Mouse (Mus musculus) neural tube, embryonic 14.5 days (tissue): ENCODE data around the gene Hnrnpll. TPM values are rescaled to one million over a fixed set of nuclear protein-coding genes. Genes with fewer than 3 reads are reported as not detected.
A peak's percentile ranks its signal among the peaks of the same experiment; 100 is the strongest.
"Not testable (repeated sequence)": the region's sequence is repeated elsewhere in the genome, so short reads cannot be mapped to it uniquely, and the experiment has no call there.

Experiments
- ATAC-seq: fragments of 200-750 bp; cut with Nextera tagmentation; 2 replicates; pipeline ENCODE4 v1.8.0; 2017; ENCODE audit warnings: low read depth, mild to moderate bottlenecking, moderate TSS enrichment, moderate library complexity
- H3K27ac ChIP-seq: fragments of 300-500 bp; sonication (generic); 2 replicates; pipeline ENCODE4 v1.5.1; 2014; ENCODE audit warnings: low read depth, mild to moderate bottlenecking, control low read depth, low read length, moderate library complexity, mixed read lengths
- H3K27me3 ChIP-seq: fragments of 300-500 bp; sonication (generic); 2 replicates; pipeline ENCODE4 v1.6.1; 2014; ENCODE audit warnings: low read length; ENCODE audit not compliant: control insufficient read depth, insufficient read depth
- H3K36me3 ChIP-seq: fragments of 300-500 bp; sonication (generic); 2 replicates; pipeline ENCODE4 v1.6.1; 2014; ENCODE audit warnings: low read length, mixed read lengths; ENCODE audit not compliant: control insufficient read depth, insufficient read depth
- H3K4me1 ChIP-seq: fragments of 300-500 bp; sonication (generic); 2 replicates; pipeline ENCODE4 v1.6.1; 2014; ENCODE audit warnings: low read length; ENCODE audit not compliant: control insufficient read depth, insufficient read depth
- H3K4me2 ChIP-seq: fragments of 300-500 bp; sonication (generic); 2 replicates; pipeline ENCODE4 v1.6.1; 2014; ENCODE audit warnings: mild to moderate bottlenecking, low read depth, low read length, control low read depth
- H3K4me3 ChIP-seq: fragments of 300-500 bp; sonication (generic); 2 replicates; pipeline ENCODE4 v1.5.1; 2014; ENCODE audit warnings: low read depth, low read length, control low read depth, mixed read lengths
- H3K9ac ChIP-seq: fragments of 300-500 bp; sonication (generic); replicated peaks from 2 replicates; pipeline ENCODE4 v1.6.1; 2014; ENCODE audit warnings: low read depth, mild to moderate bottlenecking, control low read depth, low read length, mixed read lengths
- H3K9me3 ChIP-seq: fragments of 300-500 bp; sonication (generic); 2 replicates; pipeline ENCODE4 v1.6.1; 2016; ENCODE audit warnings: low read length; ENCODE audit not compliant: control insufficient read depth
- WGBS: fragments of 180-500 bp; shearing (Covaris S2); extraction: QIAGEN DNeasy Blood & Tissue Kit; methylation state at CpG from one replicate; pipeline ENCODE4 v1.1.7; 2014; 5-methylcytosine and 5-hydroxymethylcytosine counted together
- polyA plus RNA-seq: library from polyadenylated mRNA; unstranded; fragments of >200 nt; fragmentation: Nextera tagmentation; extraction: Ambion mirVana; gene quantifications from 2 replicates; pipeline ENCODE4 v1.2.1, GENCODE M21; 2014

Hnrnpll gene
- polyA plus RNA-seq, 1 experiment from 2014 or later, result 66.5 TPM

DNA sequence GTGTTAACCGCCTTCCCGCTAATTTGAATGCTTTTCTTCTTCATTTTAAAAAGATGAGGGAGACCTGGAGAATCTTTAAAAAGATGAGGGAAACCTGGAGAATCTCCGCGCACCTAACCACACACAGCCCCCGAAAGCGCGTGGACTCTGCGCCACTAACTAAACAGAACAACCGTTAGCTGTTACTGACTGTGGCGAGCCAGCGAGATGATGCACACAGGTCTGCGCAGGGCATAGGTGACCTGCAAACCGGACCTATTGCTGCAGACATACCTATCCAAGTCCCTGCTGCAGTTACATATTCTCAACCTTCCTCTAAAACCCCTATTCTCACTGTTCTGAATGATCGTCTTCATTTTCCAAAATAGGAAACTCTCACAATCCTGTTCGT, 481 bp upstream of the Hnrnpll start:
- H3K4me3 ChIP-seq, result peak overlapping the region; percentile 62
- H3K27ac ChIP-seq, result peak overlapping the region; percentile 96
- peak overlapping the region; percentile 90 for H3K9ac ChIP-seq
- peaks cover 3% of the 10 kb centered on the region; the same call in 1 of the 2 replicates for H3K27me3 ChIP-seq
- no peaks in the 10 kb centered on the region for H3K9me3 ChIP-seq
- H3K36me3 ChIP-seq, result no peaks in the 10 kb centered on the region
- H3K4me1 ChIP-seq, result peaks cover 20% of the 10 kb centered on the region
- under 1% methylated on average over 15 of the region's 15 CpGs for WGBS
- ATAC-seq, result peak; percentile 54
- peak overlapping the region; percentile 90 for H3K4me2 ChIP-seq

GRCm38 (mm10) chr17:80060828-80061782, 1.0 kb downstream of the Hnrnpll start:
- Histone ChIP-seq H3K4me1 (peaks cover 20% of the 10 kb centered on the region), H3K9ac (peak overlapping the region; percentile 90), H3K36me3 (no peaks in the 10 kb centered on the region), H3K4me3 (peak overlapping the region; percentile 62), H3K27ac (peak overlapping the region; percentile 96), H3K9me3 (no peaks in the 10 kb centered on the region), H3K27me3 (peaks cover 3% of the 10 kb centered on the region; the same call in 1 of the 2 replicates), H3K4me2 (peak overlapping the region; percentile 90)
- ATAC-seq, result peak; percentile 7
- under 1% methylated on average over 65 of the region's 83 CpGs for WGBS

GRCm38 (mm10) chr17:80060151-80060550, 2.0 kb downstream of the Hnrnpll start:
- 0 out of 2 replicates have a peak overlapping the region, but pooled peaks have one; percentile 25 for H3K9ac ChIP-seq
- 15% methylated on average over 5 of the region's 5 CpGs for WGBS
- no peak for ATAC-seq
- no peaks in the 10 kb centered on the region for H3K9me3 ChIP-seq
- H3K4me3 ChIP-seq, result peak overlapping the region; percentile 62
- peaks cover 20% of the 10 kb centered on the region for H3K4me1 ChIP-seq
- H3K36me3 ChIP-seq, result no peaks in the 10 kb centered on the region
- H3K27ac ChIP-seq, result no peak overlapping the region
- peaks cover 3% of the 10 kb centered on the region; the same call in 1 of the 2 replicates for H3K27me3 ChIP-seq
- H3K4me2 ChIP-seq, result peak overlapping the region; percentile 90

GRCm38 (mm10) chr17:80059731-80060130, 2.4 kb downstream of the Hnrnpll start:
- peaks cover 20% of the 10 kb centered on the region for H3K4me1 ChIP-seq
- H3K27me3 ChIP-seq, result peaks cover 3% of the 10 kb centered on the region; the same call in 1 of the 2 replicates
- no peaks in the 10 kb centered on the region for H3K9me3 ChIP-seq
- H3K9ac ChIP-seq, result no peak overlapping the region
- peak overlapping the region; percentile 62 for H3K4me3 ChIP-seq
- no peak overlapping the region for H3K27ac ChIP-seq
- no peak for ATAC-seq
- peak overlapping the region; percentile 90 for H3K4me2 ChIP-seq
- WGBS, result 0% methylated on average over 1 of the region's 1 CpGs
- no peaks in the 10 kb centered on the region for H3K36me3 ChIP-seq

- no peaks in the 10 kb centered on the region for H3K9me3 ChIP-seq
- no peaks in the 10 kb centered on the region for H3K36me3 ChIP-seq
- H3K27me3 ChIP-seq, result peaks cover 3% of the 10 kb centered on the region; the same call in 1 of the 2 replicates
- H3K4me2 ChIP-seq, result no peak overlapping the region
- H3K27ac ChIP-seq, result no peak overlapping the region
- ATAC-seq, result no peak
- no peak overlapping the region for H3K4me3 ChIP-seq
- WGBS, result 55% methylated on average over 1 of the region's 1 CpGs
- peaks cover 20% of the 10 kb centered on the region for H3K4me1 ChIP-seq
- H3K9ac ChIP-seq, result no peak overlapping the region
Observed at GRCm38 (mm10) chr17:80058501-80058900, 3.6 kb downstream of the Hnrnpll start.

DNA sequence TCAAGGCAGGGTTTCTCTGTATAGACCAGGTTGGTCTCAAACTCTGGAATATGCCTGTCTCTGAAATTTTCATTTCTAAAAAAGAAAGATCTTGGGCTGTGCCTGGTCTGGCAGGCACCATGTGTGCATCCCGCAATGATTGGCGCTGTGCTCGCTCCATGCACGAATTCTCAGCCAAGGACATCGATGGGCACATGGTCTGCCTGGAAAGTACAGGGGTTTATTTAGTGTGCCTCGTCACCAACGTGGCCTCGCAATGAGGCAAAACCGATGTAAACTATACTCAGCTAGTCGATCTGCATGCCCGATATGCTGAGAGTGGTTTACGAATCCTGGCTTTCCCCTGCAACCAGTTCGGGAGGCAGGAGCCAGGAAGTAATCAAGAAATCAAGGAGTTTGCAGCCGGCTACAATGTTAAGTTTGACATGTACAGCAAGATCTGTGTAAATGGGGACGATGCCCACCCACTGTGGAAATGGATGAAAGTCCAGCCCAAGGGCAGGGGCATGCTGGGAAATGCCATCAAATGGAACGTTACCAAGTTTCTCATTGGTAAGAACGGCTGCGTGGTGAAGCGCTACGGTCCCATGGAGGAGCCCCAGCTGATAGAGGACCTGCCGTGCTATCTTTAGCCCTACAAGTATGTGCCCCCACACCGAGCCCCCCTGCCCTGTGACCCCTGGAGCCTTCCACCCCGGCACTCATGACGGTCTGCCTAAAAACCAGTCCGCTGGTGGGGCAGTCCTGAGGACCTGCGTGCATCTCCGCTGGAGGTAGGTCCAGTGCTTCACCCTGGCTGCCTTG, 8.0 kb downstream of the Hnrnpll start:
- H3K27me3 ChIP-seq, result no peaks in the 10 kb centered on the region
- H3K36me3 ChIP-seq, result peaks cover 32% of the 10 kb centered on the region
- 85% methylated on average over 27 of the region's 27 CpGs for WGBS
- H3K9me3 ChIP-seq, result no peaks in the 10 kb centered on the region
- no peak overlapping the region for H3K4me2 ChIP-seq
- no peak overlapping the region for H3K9ac ChIP-seq
- no peak overlapping the region for H3K4me3 ChIP-seq
- no peak overlapping the region for H3K27ac ChIP-seq
- H3K4me1 ChIP-seq, result peaks cover 6% of the 10 kb centered on the region
- no peak for ATAC-seq

- no peak for ATAC-seq
- H3K4me2 ChIP-seq, result no peak overlapping the region
- 94% methylated on average over 1 of the region's 1 CpGs for WGBS
- H3K9me3 ChIP-seq, result no peaks in the 10 kb centered on the region
- H3K4me1 ChIP-seq, result no peaks in the 10 kb centered on the region
- H3K4me3 ChIP-seq, result no peak overlapping the region
- no peak overlapping the region for H3K9ac ChIP-seq
- H3K27me3 ChIP-seq, result no peaks in the 10 kb centered on the region
- H3K27ac ChIP-seq, result no peak overlapping the region
- peaks cover 51% of the 10 kb centered on the region for H3K36me3 ChIP-seq
Observed at GRCm38 (mm10) chr17:80051682-80052081, 10.5 kb downstream of the Hnrnpll start.

DNA sequence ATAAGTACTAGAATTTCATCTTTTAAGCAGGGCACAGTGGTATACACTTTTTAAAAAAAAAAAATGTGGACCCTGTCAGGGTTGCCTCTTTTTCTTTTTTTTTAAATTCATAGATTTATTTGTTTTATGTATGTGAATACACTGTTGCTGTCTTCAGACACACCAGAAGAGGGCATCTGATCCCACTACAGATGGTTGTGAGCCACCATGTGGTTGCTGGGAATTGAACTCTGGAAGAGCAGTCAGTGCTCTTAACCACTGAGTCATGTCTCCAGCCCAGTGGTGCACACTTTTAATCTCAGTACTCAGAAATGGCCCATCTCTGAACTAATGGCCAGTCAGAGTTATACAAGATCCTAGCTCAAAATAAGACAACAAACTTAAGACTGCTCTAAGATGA, 12.8 kb downstream of the Hnrnpll start:
- not testable (repeated sequence) for H3K4me1 ChIP-seq

More for the DNA sequence above, 12.8 kb downstream of the Hnrnpll start:
- not testable (repeated sequence) for H3K9me3 ChIP-seq, H3K27ac ChIP-seq, H3K4me3 ChIP-seq, H3K27me3 ChIP-seq, ATAC-seq, H3K9ac ChIP-seq, H3K4me2 ChIP-seq
- H3K36me3 ChIP-seq, result peaks cover 54% of the 10 kb centered on the region
